16 mouse cellular contexts compared by ENCODE assay signal in the genomic region with DNA sequence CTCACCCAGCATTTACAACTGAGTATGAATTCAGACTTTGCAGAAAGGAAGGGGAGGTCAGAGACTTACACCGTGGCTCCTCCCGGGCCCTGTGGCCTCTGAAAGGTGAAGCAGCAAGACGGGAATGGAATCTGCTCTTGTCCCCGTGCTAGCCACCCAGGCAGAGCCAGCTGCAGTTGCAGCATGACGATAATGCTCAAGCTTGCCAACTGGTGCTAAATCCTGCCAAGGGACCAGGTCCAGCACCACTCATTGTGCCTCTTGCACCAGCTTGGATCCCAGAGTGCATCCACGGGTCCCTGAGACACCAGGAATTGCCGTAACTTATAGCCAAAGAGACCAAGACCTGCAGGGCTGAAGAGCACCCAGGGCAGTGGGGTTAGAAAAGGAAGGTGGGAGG. TPM values are rescaled to one million over a fixed set of nuclear protein-coding genes. Genes with fewer than 3 reads are reported as not detected.
DNase-seq lines count a peak whose midpoint lies in the region; ATAC-seq and TF ChIP-seq lines count a peak whose summit lies in the region.
"Had no signal": no experiment of that assay in that cellular context is flagged by ENCODE, and none has a peak within 500 bp of the region (broad histone marks: within the 10 kb centered on the region; RNA-seq: fewer than 3 reads in every experiment).

No protein-coding gene starts in this region.

- 0 out of 2 replicates have a peak overlapping the region, but pooled peaks have one; percentile 11 for H3K27ac ChIP-seq in hindbrain, postnatal 0 days
- no peak overlapping the region for H3K27ac ChIP-seq in hindbrain, embryonic 11.5 days (ENCODE audit: low read depth, low read length)
- no peak overlapping the region for H3K27ac ChIP-seq in stomach, postnatal 0 days (replicated peaks)
- H3K27ac ChIP-seq: embryonic facial prominence, embryonic 15.5 days; forebrain, embryonic 12.5 days; liver, embryonic 15.5 days had no signal

- no peak for ATAC-seq in cerebellum, adult (ENCODE audit: insufficient number of reproducible peaks, low FRiP score, low TSS enrichment)
- ATAC-seq in hindbrain, postnatal 0 days: no peak
- ATAC-seq in hindbrain, embryonic 11.5 days (ENCODE audit: low FRiP score): no peak
- no peak for ATAC-seq in stomach, postnatal 0 days (ENCODE audit: low FRiP score, low TSS enrichment)

- peak; percentile 65 to 79 for DNase-seq in cerebellum, postnatal 10 days
- peak; percentile 73 for DNase-seq in hindbrain, postnatal 0 days (ENCODE audit: low spot score)
- DNase-seq in hindbrain, embryonic 11.5 days (ENCODE audit: low spot score): no peak
- peak; percentile 58 for DNase-seq in adrenal gland, postnatal 10 days
- DNase-seq in gastrocnemius, postnatal 25 days: peak; percentile 58
- DNase-seq in stomach, postnatal 0 days (ENCODE audit: low spot score): no peak
- no peak for DNase-seq in cerebellum, postnatal 25 days
- DNase-seq: cerebellum, adult 18-20 months; kidney, adult 9 months; lung, postnatal 14 days; thymus, postnatal 36 days had no signal

- no peaks in the 10 kb centered on the region for H3K27me3 ChIP-seq in hindbrain, postnatal 0 days (ENCODE audit: insufficient read depth, low read length)
- no peaks in the 10 kb centered on the region for H3K27me3 ChIP-seq in hindbrain, embryonic 11.5 days (ENCODE audit: control insufficient read depth, insufficient read depth, low read length)
- no peaks in the 10 kb centered on the region for H3K27me3 ChIP-seq in stomach, postnatal 0 days (ENCODE audit: control insufficient read depth, insufficient read depth, low read length)
- H3K27me3 ChIP-seq: embryonic facial prominence, embryonic 15.5 days; liver, embryonic 15.5 days had no signal

- H3K4me1 ChIP-seq in hindbrain, postnatal 0 days (ENCODE audit: insufficient read depth, low read length): peaks cover 4% of the 10 kb centered on the region; the same call in 1 of the 2 replicates
- H3K4me1 ChIP-seq in hindbrain, embryonic 11.5 days (replicated peaks; ENCODE audit: control insufficient read depth, insufficient read depth, low read length): no peaks in the 10 kb centered on the region
- no peaks in the 10 kb centered on the region for H3K4me1 ChIP-seq in stomach, postnatal 0 days (replicated peaks; ENCODE audit: control insufficient read depth, insufficient read depth)
- H3K4me1 ChIP-seq: liver, embryonic 15.5 days had no signal

- H3K4me3 ChIP-seq in hindbrain, postnatal 0 days (ENCODE audit: low read length): no peak overlapping the region
- H3K4me3 ChIP-seq in hindbrain, embryonic 11.5 days (ENCODE audit: low read depth, low read length): no peak overlapping the region
- no peak overlapping the region for H3K4me3 ChIP-seq in stomach, postnatal 0 days (ENCODE audit: low read depth, low read length)
- H3K4me3 ChIP-seq: embryonic facial prominence, embryonic 15.5 days; forebrain, embryonic 12.5 days; liver, embryonic 15.5 days had no signal

- no peak overlapping the region for H3K4me2 ChIP-seq in hindbrain, postnatal 0 days (ENCODE audit: low read depth, low read length)
- H3K4me2 ChIP-seq in hindbrain, embryonic 11.5 days (replicated peaks; ENCODE audit: low read depth, low read length): no peak overlapping the region
- H3K4me2 ChIP-seq in stomach, postnatal 0 days (replicated peaks; ENCODE audit: low read depth): no peak overlapping the region
- H3K4me2 ChIP-seq: embryonic facial prominence, embryonic 15.5 days; forebrain, embryonic 12.5 days; liver, embryonic 15.5 days had no signal

- no peak for TF ChIP-seq EP300 in stomach, postnatal 0 days (optimal IDR thresholded peaks at IDR 0.05)

- H3K9me3 ChIP-seq in hindbrain, postnatal 0 days (ENCODE audit: low read length): no peaks in the 10 kb centered on the region
- H3K9me3 ChIP-seq in hindbrain, embryonic 11.5 days (ENCODE audit: control insufficient read depth, low read length): no peaks in the 10 kb centered on the region
- H3K9me3 ChIP-seq in stomach, postnatal 0 days (ENCODE audit: control insufficient read depth, low read length): no peaks in the 10 kb centered on the region
- H3K9me3 ChIP-seq: embryonic facial prominence, embryonic 15.5 days; forebrain, embryonic 12.5 days; liver, embryonic 15.5 days had no signal

- WGBS in hindbrain, postnatal 0 days: 45% methylated on average over 7 of the region's 7 CpGs
- WGBS in hindbrain, embryonic 11.5 days: 83% methylated on average over 7 of the region's 7 CpGs
- 81% methylated on average over 7 of the region's 7 CpGs for WGBS in stomach, postnatal 0 days

- no peak for TF ChIP-seq CTCF in hindbrain, postnatal 0 days (IDR thresholded peaks at IDR 0.05; ENCODE audit: low read depth)
- TF ChIP-seq CTCF in stomach, postnatal 0 days (IDR thresholded peaks at IDR 0.05; ENCODE audit: low read depth): no peak

- no peaks in the 10 kb centered on the region for H3K36me3 ChIP-seq in hindbrain, postnatal 0 days (ENCODE audit: insufficient read depth, low read length)
- H3K36me3 ChIP-seq in hindbrain, embryonic 11.5 days (ENCODE audit: control insufficient read depth, insufficient read depth, low read length): no peaks in the 10 kb centered on the region
- no peaks in the 10 kb centered on the region for H3K36me3 ChIP-seq in stomach, postnatal 0 days (ENCODE audit: control insufficient read depth, insufficient read depth, low read length)
- H3K36me3 ChIP-seq: embryonic facial prominence, embryonic 15.5 days; forebrain, embryonic 12.5 days; liver, embryonic 15.5 days had no signal

- H3K9ac ChIP-seq in hindbrain, postnatal 0 days (replicated peaks; ENCODE audit: low read length): no peak overlapping the region
- no peak overlapping the region for H3K9ac ChIP-seq in hindbrain, embryonic 11.5 days (ENCODE audit: low read depth, low read length)
- no peak overlapping the region for H3K9ac ChIP-seq in stomach, postnatal 0 days (ENCODE audit: low read length)
- H3K9ac ChIP-seq: embryonic facial prominence, embryonic 15.5 days; forebrain, embryonic 12.5 days; liver, embryonic 15.5 days had no signal

RNA-seq across cellular contexts. Expression of gene Ebf3, which starts 36.1 kb away (rescaled TPM):
- total RNA-seq in hindbrain, postnatal 0 days (2014; rRNA removed): 123 and 142 TPM in 2 replicates
- polyA plus RNA-seq in hindbrain, postnatal 0 days (2015; fragmentation: Nextera tagmentation; extraction: Ambion mirVana): 11.5 and 13.0 TPM in 2 replicates
- polyA plus RNA-seq in hindbrain, embryonic 11.5 days (2014; fragmentation: Nextera tagmentation; extraction: Ambion mirVana): 14.0 and 15.9 TPM in 2 replicates
- 10 to 100 TPM; 11.7 to 22.6 TPM for total RNA-seq in adrenal gland, postnatal 10 days (2021)
- 1 to 10 TPM; 6.6 to 8.6 TPM for total RNA-seq in gastrocnemius, postnatal 25 days (2021)
- polyA plus RNA-seq in stomach, postnatal 0 days (2015; fragmentation: Nextera tagmentation; extraction: Ambion mirVana): 0.58 and 0.65 TPM in 2 replicates
- total RNA-seq: hematopoietic stem cell, adult 5-6 weeks had no signal

Comparison
In these comparisons a context has a peak if more than half of its experiments do, and no peak if none do; other contexts are left out.
1. DNase-seq: peak in cerebellum, postnatal 10 days (2 of 2), hindbrain, postnatal 0 days (single experiment), adrenal gland, postnatal 10 days (single experiment) and gastrocnemius, postnatal 25 days (single experiment); none in hindbrain, embryonic 11.5 days (single experiment), stomach, postnatal 0 days (single experiment) and cerebellum, postnatal 25 days (0 of 2).